Mouse (Mus musculus) adrenal gland, postnatal 25 days (tissue): ENCODE data around the gene Erh. TPM values are rescaled to one million over a fixed set of nuclear protein-coding genes. Genes with fewer than 3 reads are reported as not detected.

Experiments used
- DNase-seq: peaks from one replicate; pipeline ENCODE4 v3.0.0; 2021; ENCODE audit warnings: mixed read lengths
- long read RNA-seq: library from polyadenylated mRNA; stranded (forward); transcript quantifications from one replicate; pipeline ENCODE4 v2.0.0, GENCODE M21; 2021
- total RNA-seq: library from RNA; stranded (reverse); gene quantifications from 2 replicates; pipeline ENCODE4 v1.2.3, GENCODE M21; 2021

Erh gene
- total RNA-seq, result 46.9 and 50.2 TPM in 2 replicates
- long read RNA-seq, transcript Erh-202 (5 exons, 506 nt), result minor isoform, 6 of 107 reads
- long read RNA-seq, transcript Erh-201 (4 exons, 1,293 nt), result major isoform, 96 of 107 reads
- long read RNA-seq, partial matches to known transcripts, result 1 of 107 reads
- long read RNA-seq, other reads (novel, unspliced or antisense), result 4 of 107 reads

DNA sequence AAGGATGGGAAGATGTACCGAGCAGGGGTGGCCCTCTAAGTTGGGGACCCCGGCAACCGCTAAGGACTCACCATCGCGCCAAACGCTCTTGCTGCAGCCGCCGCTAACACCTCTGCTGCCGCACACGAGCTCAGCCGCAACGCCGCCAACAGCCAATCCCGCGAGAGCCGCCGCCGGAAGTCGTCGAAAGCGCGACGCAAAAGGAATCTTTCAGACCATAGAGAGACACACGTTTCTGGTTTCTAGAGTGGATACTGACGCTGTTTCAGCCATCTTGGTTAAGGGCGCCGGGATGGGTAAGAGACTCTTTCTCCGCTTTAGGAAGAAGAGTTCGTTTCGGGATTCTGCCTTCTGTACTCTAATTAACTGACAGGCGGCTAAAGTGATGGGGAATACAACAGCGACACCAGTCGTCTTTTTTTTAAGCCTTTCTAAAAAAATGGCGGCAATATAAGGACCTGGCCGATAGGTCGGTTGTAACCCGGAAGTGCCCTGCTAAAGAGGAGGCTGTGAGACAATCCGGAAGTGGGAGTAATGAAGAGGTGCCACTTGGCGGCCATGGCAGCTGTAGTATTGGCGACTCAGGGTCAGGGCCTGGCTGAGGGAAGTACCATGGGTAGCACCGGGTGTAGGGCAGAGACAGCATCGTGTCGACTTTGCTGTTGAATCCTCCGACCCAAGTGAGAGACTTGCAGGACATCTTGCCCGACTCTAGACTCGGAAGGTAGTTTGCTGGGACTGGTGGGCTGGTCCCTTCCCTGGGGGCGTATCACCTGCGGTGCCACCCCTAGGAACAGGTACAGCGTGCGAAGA lies at the start of gene Erh, which contains the start of gene Slc39a9:
Gene Erh, minus strand, starts transcription at position 649 of the 813 bp plus-strand sequence.
Gene Slc39a9, plus strand, starts transcription at position 191 of the 813 bp plus-strand sequence.
- peak; percentile 92 for DNase-seq

DNA sequence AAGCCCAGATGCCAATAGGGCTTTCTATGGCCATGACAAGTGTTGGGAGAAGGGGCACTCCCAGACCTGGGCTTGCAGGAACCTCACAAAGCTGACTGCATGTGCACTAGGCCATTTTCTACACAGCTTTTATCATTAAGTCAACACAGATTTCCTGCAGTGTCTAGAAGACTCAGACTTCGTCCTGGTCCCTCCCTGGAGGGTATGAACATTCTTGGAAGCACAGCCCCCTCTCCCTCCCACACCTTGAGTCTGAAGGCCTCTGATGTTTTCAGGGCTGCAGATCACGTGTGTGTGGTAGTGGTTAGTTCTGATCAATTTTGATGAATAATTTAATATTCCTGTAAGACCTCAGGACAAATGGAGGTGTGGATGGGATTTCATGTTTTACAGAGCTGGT lies 49.6 kb upstream of the Erh start:
- DNase-seq, result no peak

DNA sequence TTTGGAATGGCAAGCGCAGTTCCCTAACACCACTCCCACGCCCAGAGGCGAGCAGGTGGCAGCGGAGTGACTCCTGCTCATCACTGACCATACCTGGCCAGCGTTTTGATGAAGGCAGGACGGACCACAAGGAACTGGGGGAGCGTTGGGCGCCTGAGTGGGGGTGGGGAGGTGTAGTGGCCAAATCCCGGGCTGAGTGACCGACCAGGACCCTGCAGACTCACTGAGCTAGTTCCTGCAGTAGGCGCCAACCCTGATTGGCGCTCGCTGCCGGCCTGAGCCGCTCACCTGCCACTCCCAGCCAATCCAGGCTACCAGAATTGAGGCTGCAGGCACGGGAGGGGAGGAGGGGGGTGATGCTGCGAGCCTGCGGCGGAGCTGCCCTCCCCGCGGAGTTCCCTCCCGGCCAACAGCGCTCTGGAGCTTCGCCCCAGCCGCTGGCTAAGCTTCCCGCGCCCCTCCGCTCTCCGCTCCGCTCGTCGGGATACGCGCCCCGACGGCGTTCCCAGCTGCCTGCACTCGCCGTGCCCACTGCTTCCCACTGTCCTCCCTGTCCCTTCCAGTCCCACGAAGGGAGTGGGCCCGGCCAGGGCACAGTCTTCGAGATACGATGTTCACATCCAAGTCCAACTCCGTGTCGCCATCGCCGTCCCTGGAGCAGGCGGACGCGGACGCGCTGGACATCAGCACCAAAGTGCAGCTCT lies 48.3 kb upstream of the Erh start, which contains the start of gene Plekhd1:
Gene Plekhd1, plus strand, starts transcription at position 323 of the 704 bp plus-strand sequence.
- peak; percentile 18 for DNase-seq

DNA sequence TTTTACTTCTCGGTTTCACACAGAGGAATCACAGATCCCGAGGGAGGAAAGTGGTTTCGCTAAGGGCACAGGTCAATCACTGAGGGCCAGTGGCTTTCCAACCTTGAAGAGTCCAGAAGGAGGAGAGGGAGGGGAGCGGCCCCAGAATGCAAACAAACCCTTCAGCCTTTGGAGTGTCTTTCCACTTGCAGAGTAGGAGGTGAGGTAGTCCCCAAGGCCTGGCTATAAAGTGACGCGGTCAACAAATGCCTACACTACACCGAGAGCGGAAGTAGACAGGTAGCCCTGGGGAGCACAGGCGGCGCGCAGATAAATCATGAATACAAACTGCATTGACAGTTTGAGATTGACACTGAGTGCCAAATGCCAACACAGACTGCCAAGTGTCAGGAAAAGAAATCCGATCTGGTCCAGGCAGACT lies 47.5 kb upstream of the Erh start:
- DNase-seq, result no peak

DNA sequence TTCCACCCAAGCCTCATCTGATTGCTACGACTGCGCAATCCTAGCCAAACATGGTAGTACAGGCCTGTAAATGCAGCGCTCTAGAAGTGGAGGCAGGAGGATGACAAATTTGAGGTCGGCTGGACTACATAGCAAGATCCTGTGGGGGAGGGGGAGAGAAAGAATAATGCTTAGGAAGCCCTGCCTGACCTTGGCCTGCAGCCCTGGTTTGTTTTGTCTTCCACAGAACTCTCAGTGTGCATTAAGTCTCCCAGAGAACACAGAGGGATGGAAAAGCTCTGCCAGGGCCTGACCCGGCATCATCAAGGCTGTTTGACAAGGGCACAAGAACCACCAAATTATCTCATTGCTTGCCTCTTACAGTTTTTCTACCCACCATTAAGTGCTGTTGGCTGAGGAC lies 45.6 kb upstream of the Erh start:
- no peak for DNase-seq

DNA sequence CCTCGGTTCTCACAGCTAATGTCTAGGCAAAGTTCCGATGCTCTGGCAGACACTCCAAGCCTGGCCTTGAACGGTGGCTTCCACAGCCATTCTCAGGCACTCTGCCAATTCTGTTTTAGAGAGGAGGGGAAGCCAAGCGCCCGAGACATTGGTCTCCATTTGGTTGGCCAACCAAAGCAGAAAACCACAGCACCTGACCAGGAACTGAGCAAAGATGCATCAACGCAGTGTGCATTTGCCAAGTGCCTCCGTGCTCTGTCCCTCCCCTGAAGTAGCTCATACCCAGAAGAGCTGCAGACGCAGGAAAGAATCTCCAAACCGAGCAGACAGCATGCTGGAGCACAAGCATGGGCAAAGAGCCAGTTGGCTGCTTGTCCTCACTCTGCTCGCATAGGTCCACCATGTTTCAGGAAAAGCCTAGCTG lies 43.7 kb upstream of the Erh start:
- peak; percentile 58 for DNase-seq

DNA sequence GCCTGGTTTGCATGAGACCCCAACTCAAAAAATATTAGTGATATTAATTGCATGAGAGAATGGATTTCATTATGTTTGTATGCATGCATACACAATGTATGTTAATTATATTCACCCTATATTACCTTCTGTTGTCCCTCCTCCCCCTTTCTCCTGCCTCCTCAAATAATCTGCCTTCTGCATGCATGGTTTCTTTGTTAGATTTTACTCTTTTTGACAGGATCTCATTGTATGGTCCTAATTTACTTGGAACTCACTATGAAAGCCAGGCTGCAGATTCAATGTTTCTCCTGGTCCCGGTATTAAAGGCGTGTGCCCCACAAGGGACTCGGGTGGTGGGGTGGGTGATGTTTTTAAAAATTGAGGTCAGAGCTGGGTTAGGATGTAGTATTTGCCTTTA lies 40.2 kb upstream of the Erh start:
- no peak for DNase-seq

DNA sequence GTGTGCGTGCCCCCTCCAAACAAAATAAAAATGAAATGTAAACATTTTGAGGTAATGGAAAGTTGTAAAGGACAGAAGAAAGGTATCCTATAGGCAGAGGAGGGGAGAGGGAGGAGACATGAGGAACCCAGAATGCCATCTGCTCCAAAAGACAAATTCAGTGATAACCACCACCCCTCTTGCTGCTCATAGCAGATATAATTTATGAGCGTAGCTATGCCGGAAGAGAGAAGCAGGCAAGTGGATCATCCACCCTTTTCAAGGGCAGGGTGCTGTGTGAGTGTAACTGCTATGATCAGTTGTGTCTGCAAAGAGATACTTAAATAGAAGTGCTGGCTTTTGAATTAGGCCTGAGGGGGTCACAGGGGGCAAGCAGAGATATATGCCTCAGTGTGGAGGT lies 39.4 kb upstream of the Erh start:
- DNase-seq, result no peak

DNA sequence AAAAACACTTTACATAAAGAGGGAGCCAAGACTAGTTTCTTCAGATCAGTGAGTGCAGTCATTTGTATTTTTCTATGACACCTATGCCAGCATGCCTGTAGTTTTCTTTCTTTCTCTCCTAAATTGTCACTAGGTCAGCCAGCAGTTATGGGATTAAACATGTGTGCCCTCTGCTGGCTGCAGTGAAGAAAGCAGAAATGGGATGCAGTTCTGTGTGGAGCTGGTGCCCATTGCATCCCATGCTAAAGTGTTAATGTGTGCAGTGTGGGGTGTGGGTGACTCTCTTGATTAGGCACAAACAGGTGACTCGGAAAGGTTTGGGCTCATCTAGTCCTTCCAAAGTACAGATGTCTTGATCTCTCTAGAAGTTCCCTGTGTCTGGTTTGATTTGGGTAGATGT lies 37.2 kb upstream of the Erh start:
- no peak for DNase-seq

DNA sequence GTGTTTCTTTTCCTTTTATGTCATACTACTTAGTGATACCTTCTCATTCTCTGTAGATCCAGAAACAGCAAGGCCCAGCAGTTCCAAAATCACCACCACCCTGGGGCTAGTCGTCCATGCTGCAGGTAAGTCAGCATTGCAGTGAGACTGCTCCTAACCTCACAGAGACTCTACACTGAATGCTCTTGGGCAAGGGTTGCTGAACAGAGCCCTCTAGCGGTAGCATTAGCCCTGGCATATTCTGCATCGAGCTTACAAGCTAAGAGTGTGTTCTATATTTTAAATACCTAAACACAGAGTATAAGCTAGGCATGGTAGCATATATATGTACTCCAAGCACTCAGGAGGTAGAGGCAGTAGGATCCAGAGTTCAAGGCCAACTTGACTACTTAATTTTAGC lies 29.0 kb upstream of the Erh start:
- DNase-seq, result peak; percentile 31

DNA sequence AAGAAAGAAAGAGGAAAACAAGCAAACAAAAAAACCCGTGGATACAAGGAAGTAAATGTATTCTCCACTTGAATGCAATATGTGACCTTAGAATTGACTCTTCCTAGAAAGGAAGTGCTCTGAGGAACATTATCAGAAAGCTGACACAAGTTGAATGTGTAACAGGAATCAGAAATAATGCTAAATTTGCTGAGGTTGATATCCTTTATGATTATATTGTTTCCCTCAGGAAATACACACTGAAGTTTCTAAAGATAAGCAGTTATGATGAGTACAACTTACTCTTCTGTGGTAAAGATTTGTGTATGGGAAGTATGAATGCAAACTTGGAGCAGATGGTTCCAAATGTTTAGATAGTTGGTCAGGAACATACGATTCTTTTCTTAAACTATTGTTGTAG lies 24.2 kb upstream of the Erh start:
- DNase-seq, result no peak

DNA sequence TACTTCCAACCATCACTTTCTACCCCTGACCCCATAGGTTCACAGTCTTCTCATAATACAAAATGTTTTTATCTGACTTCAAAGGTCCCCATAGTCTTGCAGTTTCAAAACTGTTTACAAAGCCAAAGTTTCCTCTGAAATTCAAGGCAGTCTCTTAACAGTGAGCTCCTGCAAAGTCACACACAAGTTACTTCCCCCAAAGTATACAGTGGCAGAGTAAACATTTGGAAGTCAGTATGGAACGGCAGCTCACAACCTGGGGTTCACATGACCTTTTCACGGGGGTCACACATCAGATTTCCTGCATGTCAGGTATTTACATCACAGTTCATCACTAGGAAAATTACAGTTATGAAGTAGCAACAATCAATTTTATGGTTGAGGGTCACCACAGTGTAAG lies 19.8 kb upstream of the Erh start:
- DNase-seq, result no peak

DNA sequence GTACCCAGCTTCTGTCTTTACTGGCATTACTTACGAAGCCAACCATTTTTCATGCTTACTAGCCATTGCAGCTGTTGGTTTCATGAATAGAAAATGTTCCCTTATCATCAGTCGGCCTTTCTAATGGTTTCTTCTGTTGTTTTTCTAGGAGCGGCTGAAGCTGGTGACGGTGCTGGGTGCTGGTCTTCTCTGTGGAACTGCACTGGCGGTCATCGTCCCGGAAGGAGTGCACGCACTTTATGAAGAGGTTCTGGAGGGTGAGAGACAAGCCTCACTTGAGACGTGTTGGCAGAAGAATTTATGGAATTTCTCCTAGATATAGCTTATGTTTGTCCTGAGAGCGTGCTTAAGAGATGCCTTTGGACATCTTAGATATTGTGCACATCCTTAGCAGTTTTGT lies 18.2 kb upstream of the Erh start:
- no peak for DNase-seq

DNA sequence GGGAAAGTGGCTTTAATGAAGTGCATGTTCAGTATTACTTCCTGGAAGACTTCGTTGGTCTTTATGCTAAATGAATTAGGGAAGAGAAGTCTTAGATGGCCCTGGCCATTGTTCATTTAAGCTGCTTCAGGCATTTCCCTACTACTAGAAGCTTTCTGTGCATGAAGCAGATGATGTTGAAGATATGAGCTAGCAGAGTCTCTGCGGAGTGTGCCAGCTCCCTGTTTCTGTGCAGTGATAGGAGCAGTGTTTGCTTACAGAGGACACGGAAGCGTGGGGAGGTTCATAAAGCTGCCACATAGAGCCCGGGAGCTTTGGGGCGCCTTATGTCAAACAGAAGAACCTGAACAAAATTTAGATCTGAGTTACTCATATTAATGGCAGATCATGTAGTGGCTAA lies 14.5 kb upstream of the Erh start:
- DNase-seq, result no peak

DNA sequence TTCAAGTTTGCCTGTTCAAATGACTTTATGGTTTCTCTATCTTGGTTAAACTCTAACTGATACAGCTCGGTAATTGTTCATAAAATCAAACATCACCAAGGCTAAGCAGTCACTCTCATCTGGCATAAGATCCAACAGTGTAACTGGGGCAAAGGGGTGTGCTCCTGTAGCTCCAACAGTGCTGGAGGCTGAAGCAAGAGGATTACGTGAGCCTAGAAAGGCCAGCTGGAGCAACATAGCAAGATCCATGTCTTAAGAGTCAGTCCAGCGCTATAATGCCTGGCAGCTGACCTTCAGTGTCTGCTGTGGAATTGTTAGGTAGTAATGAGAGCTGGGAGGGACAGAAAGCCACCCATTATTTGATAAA lies 10.5 kb upstream of the Erh start:
- DNase-seq, result no peak

DNA sequence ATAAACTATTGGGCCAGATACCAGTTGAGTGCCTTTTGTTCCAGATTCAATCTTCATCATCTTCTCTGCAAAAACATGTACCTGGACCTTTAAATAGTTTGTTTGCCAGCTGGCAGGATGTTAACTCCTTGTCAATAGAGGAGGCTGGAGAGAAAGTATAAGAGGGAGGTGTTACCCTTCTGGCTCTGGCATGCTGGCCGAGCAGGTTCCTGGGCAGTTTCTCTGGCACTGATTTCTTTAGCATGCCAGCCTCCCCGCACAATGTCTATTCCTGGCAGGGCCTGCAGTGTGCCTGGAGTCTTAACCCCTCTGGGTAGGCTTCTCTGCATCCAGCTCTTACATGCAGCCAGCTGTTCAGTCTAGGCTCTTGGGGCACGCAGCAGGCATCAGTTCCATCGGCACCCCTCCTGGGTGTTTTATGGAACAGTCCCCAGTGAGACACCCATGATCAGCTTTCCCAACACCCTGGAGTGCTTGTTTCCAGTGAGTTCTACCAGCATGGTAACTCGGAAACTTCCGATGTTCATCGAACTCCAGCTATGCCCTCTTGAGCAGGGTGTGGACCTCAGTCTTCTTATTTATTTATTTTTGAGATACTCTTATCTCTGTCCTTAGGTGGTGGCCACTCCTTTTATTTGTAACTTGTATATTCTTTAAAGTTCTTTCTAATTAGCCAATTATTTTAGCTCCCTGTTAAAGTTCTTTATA lies 10.0 kb upstream of the Erh start:
- DNase-seq, result peak; percentile 5

DNA sequence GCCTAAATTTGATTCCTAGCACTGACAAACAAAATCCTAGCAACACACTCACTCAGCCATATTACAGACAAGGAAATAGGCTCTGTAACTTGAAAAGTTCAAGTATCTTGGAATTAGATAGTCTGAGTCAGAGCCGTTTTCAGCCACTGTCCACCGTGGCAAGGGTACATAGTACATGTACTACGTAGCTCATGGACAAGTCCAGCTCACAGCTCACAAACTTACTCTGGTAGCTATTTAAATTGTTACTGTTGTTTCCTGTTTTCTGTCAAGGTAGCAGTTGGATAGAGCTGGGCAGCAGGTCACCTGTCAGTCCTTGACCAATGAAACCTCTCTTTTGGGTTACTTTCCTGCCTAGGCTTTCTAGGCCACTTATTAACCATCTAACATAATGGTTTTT lies 2.2 kb upstream of the Erh start:
- no peak for DNase-seq

DNA sequence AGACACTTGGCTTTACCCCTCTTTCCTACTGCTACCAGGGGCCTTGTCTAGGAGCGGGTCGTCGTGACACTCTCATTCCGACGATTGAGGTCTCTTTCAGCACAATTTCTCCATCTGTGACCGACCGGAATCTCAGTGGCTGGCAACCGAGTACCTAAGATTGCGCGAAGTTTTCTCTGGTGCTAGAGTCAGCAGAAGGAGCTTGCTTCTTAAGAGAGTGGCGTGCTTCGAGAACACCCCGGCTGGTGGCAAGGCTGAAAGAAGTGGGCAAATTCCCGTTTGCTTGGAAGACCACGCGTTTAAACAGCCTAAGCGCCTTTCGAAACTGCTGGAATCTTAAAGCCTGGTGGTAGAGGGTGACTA lies 346 bp upstream of the Erh start:
- DNase-seq, result no peak

DNA sequence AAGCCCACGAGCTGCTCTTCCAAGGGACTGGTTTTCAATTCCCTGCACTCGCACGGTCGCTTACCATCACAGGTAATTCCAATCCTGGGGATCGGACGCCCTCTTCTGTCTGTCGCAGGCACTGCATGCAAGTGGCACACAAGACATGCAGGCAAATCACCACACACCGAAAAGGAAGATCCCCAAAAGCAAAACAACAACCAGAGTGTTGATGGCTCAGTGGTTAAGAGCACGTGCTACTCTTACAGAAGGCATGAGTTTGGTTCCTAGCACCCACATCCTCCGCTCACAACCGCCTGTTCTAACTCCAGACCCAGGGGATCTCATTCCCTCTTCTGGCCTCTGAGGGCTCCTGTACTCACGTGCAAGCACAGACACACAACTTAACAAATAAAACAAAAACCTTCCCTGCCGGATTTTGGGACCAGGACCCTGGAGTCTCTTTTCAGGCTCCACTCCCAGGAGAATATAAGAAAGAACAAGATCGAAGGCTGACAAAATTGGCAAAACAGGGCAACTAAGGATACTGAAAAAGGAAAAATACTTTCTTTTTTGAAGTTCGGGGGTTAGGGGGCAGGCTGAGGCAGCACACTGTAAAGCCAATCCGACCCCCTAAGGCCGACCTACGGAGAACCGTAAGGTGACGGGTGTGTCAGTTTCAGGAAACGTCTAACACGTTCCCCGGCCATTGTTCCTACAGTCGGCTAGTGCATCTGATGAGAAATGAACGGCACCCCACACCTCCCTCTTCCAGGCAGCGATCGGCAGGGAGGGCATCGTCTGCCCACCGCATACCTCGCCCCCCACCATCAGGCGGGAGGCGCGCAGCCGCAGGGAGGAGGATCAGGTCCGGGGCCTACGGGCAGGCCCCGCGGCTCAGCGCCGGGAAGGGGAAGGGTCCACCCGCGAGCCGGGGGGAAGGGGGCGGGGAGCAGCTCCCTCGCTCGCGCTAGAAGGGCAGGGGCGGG lies 1.1 kb downstream of the Erh start:
- peak; percentile 59 for DNase-seq

DNA sequence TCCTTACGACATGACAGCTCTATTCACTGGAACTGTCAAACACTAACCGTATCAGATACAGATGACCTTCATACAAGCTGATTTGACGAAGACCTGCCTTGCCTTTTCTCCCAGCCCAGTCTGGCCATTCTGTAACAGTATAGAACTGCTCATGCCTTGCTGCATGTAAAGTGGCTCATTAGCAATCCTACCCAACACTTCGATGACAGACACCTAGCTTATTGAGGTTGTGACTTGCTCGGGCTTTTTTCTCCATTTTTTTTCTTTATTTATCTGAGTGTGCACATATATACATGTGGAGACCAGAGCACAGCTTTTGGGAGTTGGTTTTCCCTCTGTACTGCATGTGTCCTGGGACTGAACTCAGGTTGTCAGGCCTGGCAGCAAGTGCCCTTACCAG lies 12.4 kb downstream of the Erh start:
- no peak for DNase-seq

DNA sequence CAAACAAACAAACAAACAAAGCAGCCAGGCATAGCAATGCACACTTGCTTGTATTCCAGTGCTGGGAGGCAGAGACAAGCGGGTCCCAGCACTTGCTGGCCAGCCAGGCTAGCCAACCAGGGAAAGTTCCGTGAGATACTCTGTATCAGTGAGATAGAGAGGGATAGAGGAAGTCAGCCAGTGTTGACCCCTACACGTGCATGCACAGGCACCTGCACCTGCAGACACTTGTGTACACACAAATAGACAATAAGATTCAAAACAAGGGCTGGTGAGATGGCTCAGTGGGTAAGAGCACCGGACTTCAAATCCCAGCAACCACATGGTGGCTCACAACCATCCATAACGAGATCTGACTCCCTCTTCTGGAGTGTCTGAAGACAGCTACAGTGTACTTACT lies 23.6 kb downstream of the Erh start:
- no peak for DNase-seq
